Mouse (Mus musculus): ENCODE measurements around the gene 2810408A11Rik.

DNA sequence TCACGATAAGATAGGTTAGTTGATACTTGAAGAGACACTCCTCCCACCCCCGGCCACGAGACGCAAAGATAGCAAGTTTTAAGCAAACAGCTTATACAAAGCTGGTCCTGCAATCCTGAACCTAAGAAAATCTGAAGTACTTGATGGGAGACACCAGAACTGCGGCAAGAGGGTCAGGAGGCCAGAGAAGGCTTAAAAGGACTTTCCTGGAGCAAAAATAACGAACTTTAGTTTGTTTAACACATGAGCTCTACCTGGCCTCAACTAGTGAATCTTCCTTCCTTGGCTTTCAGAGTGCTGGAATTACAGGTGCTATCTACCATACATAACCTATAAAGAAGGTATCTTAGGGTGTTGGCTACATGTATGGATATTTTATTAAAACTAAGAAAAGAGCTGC, 33.9 kb upstream of the 2810408A11Rik start:
- TF ChIP-seq REST (IDR thresholded peaks at IDR 0.05; ENCODE audit: insufficient read depth, insufficient read length) (no peak), MYOD1 (IDR thresholded peaks at IDR 0.05; ENCODE audit: control insufficient read depth in 1 of 3, insufficient read length in 2 of 3, low read depth in 2 of 3) (no peak), MAX (IDR thresholded peaks at IDR 0.05; ENCODE audit: low read depth) (no peak), USF1 (IDR thresholded peaks at IDR 0.05; ENCODE audit: low read depth) (no peak)
